Mouse (Mus musculus): Measurements from ENCODE around the gene Sncg. TPM values are rescaled to one million over a fixed set of nuclear protein-coding genes. Genes with fewer than 3 reads are reported as not detected.

Gene Sncg
- polyA plus RNA-seq, 1 experiment from 2014 or later = 65.7 TPM

GRCm38 (mm10) chr14:34400021-34400420 is 25.4 kb upstream of the Sncg start:
- WGBS = 90% methylated on average over 3 of the region's 3 CpGs
- DNase-seq (ENCODE audit: low spot score, missing footprints) (no peak), ATAC-seq (ENCODE audit: low FRiP score) (no peak)
- no peak overlapping the region for H3K4me2 ChIP-seq
- no peak overlapping the region for H3K27ac ChIP-seq (ENCODE audit: low read depth, low read length)
- H3K9ac ChIP-seq (ENCODE audit: low read length) = no peak overlapping the region
- no peaks in the 10 kb centered on the region for H3K9me3 ChIP-seq (ENCODE audit: control insufficient read depth, low read length)
- peaks cover 4% of the 10 kb centered on the region for H3K36me3 ChIP-seq (ENCODE audit: control insufficient read depth, insufficient read depth, low read length)
- no peaks in the 10 kb centered on the region for H3K27me3 ChIP-seq (ENCODE audit: control insufficient read depth, insufficient read depth, low read length)
- H3K4me1 ChIP-seq (ENCODE audit: control insufficient read depth, insufficient read depth, low read length) = no peaks in the 10 kb centered on the region
- H3K4me3 ChIP-seq (ENCODE audit: low read depth, low read length) = no peak overlapping the region

GRCm38 (mm10) chr14:34399301-34399700 is 24.7 kb upstream of the Sncg start:
- ATAC-seq (ENCODE audit: low FRiP score) (no peak), DNase-seq (ENCODE audit: low spot score, missing footprints) (no peak)
- H3K9ac ChIP-seq (ENCODE audit: low read length) = no peak overlapping the region
- H3K9me3 ChIP-seq (ENCODE audit: control insufficient read depth, low read length) = no peaks in the 10 kb centered on the region
- H3K4me3 ChIP-seq (ENCODE audit: low read depth, low read length) = no peak overlapping the region
- H3K27ac ChIP-seq (ENCODE audit: low read depth, low read length) = no peak overlapping the region
- no peaks in the 10 kb centered on the region for H3K4me1 ChIP-seq (ENCODE audit: control insufficient read depth, insufficient read depth, low read length)
- WGBS = 98% methylated on average over 6 of the region's 6 CpGs
- no peak overlapping the region for H3K4me2 ChIP-seq
- no peaks in the 10 kb centered on the region for H3K27me3 ChIP-seq (ENCODE audit: control insufficient read depth, insufficient read depth, low read length)
- H3K36me3 ChIP-seq (ENCODE audit: control insufficient read depth, insufficient read depth, low read length) = peaks cover 4% of the 10 kb centered on the region

- 93% methylated on average over 21 of the region's 21 CpGs for WGBS
- ATAC-seq (ENCODE audit: low FRiP score) (no peak), DNase-seq (ENCODE audit: low spot score, missing footprints) (no peak)
- no peaks in the 10 kb centered on the region for H3K4me1 ChIP-seq (ENCODE audit: control insufficient read depth, insufficient read depth, low read length)
- no peaks in the 10 kb centered on the region for H3K9me3 ChIP-seq (ENCODE audit: control insufficient read depth, low read length)
- no peak overlapping the region for H3K9ac ChIP-seq (ENCODE audit: low read length)
- H3K4me2 ChIP-seq = no peak overlapping the region
- peaks cover 4% of the 10 kb centered on the region for H3K36me3 ChIP-seq (ENCODE audit: control insufficient read depth, insufficient read depth, low read length)
- no peak overlapping the region for H3K4me3 ChIP-seq (ENCODE audit: low read depth, low read length)
- H3K27ac ChIP-seq (ENCODE audit: low read depth, low read length) = no peak overlapping the region
- H3K27me3 ChIP-seq (ENCODE audit: control insufficient read depth, insufficient read depth, low read length) = no peaks in the 10 kb centered on the region
These were observed 24.3 kb upstream of the Sncg start for GRCm38 (mm10) chr14:34398901-34399300.

GRCm38 (mm10) chr14:34397871-34398270 is 23.3 kb upstream of the Sncg start:
- H3K36me3 ChIP-seq (ENCODE audit: control insufficient read depth, insufficient read depth, low read length) = peaks cover under 1% of the 10 kb centered on the region
- no peaks in the 10 kb centered on the region; the same call in 1 of the 2 replicates for H3K4me1 ChIP-seq (ENCODE audit: control insufficient read depth, insufficient read depth, low read length)
- H3K27ac ChIP-seq (ENCODE audit: low read depth, low read length) = no peak overlapping the region
- H3K4me2 ChIP-seq = no peak overlapping the region
- no peaks in the 10 kb centered on the region for H3K27me3 ChIP-seq (ENCODE audit: control insufficient read depth, insufficient read depth, low read length)
- H3K9ac ChIP-seq (ENCODE audit: low read length) = no peak overlapping the region
- ATAC-seq (ENCODE audit: low FRiP score) (no peak), DNase-seq (ENCODE audit: low spot score, missing footprints) (no peak)
- no peak overlapping the region for H3K4me3 ChIP-seq (ENCODE audit: low read depth, low read length)
- 90% methylated on average over 5 of the region's 5 CpGs for WGBS
- no peaks in the 10 kb centered on the region for H3K9me3 ChIP-seq (ENCODE audit: control insufficient read depth, low read length)

DNA sequence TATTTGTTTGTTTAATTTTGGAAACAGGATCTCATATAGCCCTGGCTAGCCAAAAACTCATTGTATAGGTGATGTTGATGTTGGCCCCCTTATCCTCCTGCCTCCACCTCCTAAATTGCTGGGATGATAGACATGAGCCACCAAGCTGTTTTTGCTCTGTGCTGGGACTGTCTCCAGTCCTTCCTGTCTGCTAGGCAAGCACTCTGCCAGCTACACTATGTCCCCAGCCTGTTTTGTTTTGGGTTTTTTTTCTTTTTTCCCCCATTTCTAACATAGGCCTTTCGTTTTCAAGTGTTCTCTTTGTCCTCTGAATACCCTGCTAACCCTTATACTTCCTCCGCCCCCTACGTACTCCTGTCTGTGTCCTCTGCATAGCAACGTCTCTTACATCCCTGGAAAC is 18.7 kb upstream of the Sncg start:
- H3K27ac ChIP-seq (ENCODE audit: low read depth, low read length) = no peak overlapping the region
- ATAC-seq (ENCODE audit: low FRiP score) (no peak), DNase-seq (ENCODE audit: low spot score, missing footprints) (no peak)
- no peaks in the 10 kb centered on the region; the same call in 1 of the 2 replicates for H3K4me1 ChIP-seq (ENCODE audit: control insufficient read depth, insufficient read depth, low read length)
- no peaks in the 10 kb centered on the region for H3K27me3 ChIP-seq (ENCODE audit: control insufficient read depth, insufficient read depth, low read length)
- H3K4me3 ChIP-seq (ENCODE audit: low read depth, low read length) = no peak overlapping the region
- 44% methylated on average over 4 of the region's 4 CpGs for WGBS
- no peak overlapping the region for H3K9ac ChIP-seq (ENCODE audit: low read length)
- H3K4me2 ChIP-seq = no peak overlapping the region
- no peaks in the 10 kb centered on the region; the same call in 1 of the 2 replicates for H3K36me3 ChIP-seq (ENCODE audit: control insufficient read depth, insufficient read depth, low read length)
- no peaks in the 10 kb centered on the region for H3K9me3 ChIP-seq (ENCODE audit: control insufficient read depth, low read length)

GRCm38 (mm10) chr14:34382921-34383704 is 8.5 kb upstream of the Sncg start:
- DNase-seq (ENCODE audit: low spot score, missing footprints) (no peak), ATAC-seq (ENCODE audit: low FRiP score) (no peak)
- no peak overlapping the region for H3K9ac ChIP-seq (ENCODE audit: low read length)
- no peaks in the 10 kb centered on the region for H3K9me3 ChIP-seq (ENCODE audit: control insufficient read depth, low read length)
- H3K27ac ChIP-seq (ENCODE audit: low read depth, low read length) = no peak overlapping the region
- H3K27me3 ChIP-seq (ENCODE audit: control insufficient read depth, insufficient read depth, low read length) = no peaks in the 10 kb centered on the region
- WGBS = 95% methylated on average over 7 of the region's 9 CpGs
- H3K4me3 ChIP-seq (ENCODE audit: low read depth, low read length) = no peak overlapping the region
- H3K4me1 ChIP-seq (ENCODE audit: control insufficient read depth, insufficient read depth, low read length) = no peaks in the 10 kb centered on the region; the same call in 1 of the 2 replicates
- H3K4me2 ChIP-seq = no peak overlapping the region
- no peaks in the 10 kb centered on the region for H3K36me3 ChIP-seq (ENCODE audit: control insufficient read depth, insufficient read depth, low read length)

GRCm38 (mm10) chr14:34378560-34379331 is 4.2 kb upstream of the Sncg start:
- ATAC-seq (ENCODE audit: low FRiP score) (peak; percentile 41), DNase-seq (ENCODE audit: low spot score, missing footprints) (no peak)
- H3K36me3 ChIP-seq (ENCODE audit: control insufficient read depth, insufficient read depth, low read length) = no peaks in the 10 kb centered on the region
- H3K4me3 ChIP-seq (ENCODE audit: low read depth, low read length) = no peak overlapping the region
- H3K4me1 ChIP-seq (ENCODE audit: control insufficient read depth, insufficient read depth, low read length) = no peaks in the 10 kb centered on the region; the same call in none of the 2 replicates
- 48% methylated on average over 11 of the region's 11 CpGs for WGBS
- H3K4me2 ChIP-seq = no peak overlapping the region
- H3K27me3 ChIP-seq (ENCODE audit: control insufficient read depth, insufficient read depth, low read length) = no peaks in the 10 kb centered on the region
- H3K9me3 ChIP-seq (ENCODE audit: control insufficient read depth, low read length) = no peaks in the 10 kb centered on the region
- H3K27ac ChIP-seq (ENCODE audit: low read depth, low read length) = no peak overlapping the region
- H3K9ac ChIP-seq (ENCODE audit: low read length) = no peak overlapping the region

DNA sequence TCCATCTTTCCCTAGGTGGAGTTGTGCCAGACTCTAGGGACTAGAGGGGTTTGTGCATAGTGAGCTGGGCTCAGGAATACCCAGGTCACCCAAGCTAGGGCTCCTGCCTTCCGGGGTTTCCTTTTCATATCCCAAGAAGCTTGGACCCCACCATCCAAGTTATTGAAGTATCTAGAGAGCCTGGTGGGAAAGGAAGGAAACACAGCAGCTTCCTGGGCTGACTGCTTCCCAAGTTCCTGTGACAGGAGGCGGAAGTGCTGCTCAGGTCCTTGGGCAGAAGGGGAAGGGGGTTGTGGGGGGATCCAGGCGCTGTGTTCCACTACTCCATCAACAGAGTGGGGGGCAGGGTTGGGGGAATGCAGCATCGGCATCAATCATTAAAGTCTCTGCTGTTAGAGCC is 2.5 kb upstream of the Sncg start:
- no peaks in the 10 kb centered on the region for H3K9me3 ChIP-seq (ENCODE audit: control insufficient read depth, low read length)
- H3K4me2 ChIP-seq = no peak overlapping the region
- DNase-seq (ENCODE audit: low spot score, missing footprints) (no peak), ATAC-seq (ENCODE audit: low FRiP score) (no peak)
- H3K9ac ChIP-seq (ENCODE audit: low read length) = no peak overlapping the region
- H3K27me3 ChIP-seq (ENCODE audit: control insufficient read depth, insufficient read depth, low read length) = no peaks in the 10 kb centered on the region
- 78% methylated on average over 4 of the region's 4 CpGs for WGBS
- no peak overlapping the region for H3K4me3 ChIP-seq (ENCODE audit: low read depth, low read length)
- H3K36me3 ChIP-seq (ENCODE audit: control insufficient read depth, insufficient read depth, low read length) = no peaks in the 10 kb centered on the region
- H3K27ac ChIP-seq (ENCODE audit: low read depth, low read length) = no peak overlapping the region
- H3K4me1 ChIP-seq (ENCODE audit: control insufficient read depth, insufficient read depth, low read length) = no peaks in the 10 kb centered on the region; the same call in none of the 2 replicates

DNA sequence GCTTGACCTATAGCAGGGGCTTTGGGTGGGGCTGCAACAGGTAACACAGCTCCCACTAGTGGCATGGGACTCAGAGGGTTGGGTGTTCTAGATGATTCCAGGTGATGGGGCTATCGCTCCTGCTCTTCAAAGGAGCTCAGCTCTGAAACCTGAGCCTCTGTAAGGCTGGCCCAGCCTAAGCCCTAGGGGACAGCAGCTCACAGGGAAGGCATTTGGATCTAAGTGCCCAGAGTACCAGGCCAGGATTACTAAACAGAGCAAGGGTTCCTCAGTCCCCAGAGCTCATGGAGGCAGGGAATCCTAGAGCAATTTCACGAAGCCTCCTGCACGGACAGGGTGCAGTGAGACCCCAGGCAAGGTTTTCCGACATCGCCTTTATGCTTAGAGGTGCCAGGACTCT is 1.4 kb upstream of the Sncg start:
- H3K4me1 ChIP-seq (ENCODE audit: control insufficient read depth, insufficient read depth, low read length) = no peaks in the 10 kb centered on the region; the same call in none of the 2 replicates
- WGBS = 84% methylated on average over 5 of the region's 5 CpGs
- DNase-seq (ENCODE audit: low spot score, missing footprints) (no peak), ATAC-seq (ENCODE audit: low FRiP score) (no peak)
- H3K9ac ChIP-seq (ENCODE audit: low read length) = no peak overlapping the region
- no peaks in the 10 kb centered on the region for H3K9me3 ChIP-seq (ENCODE audit: control insufficient read depth, low read length)
- H3K4me3 ChIP-seq (ENCODE audit: low read depth, low read length) = no peak overlapping the region
- H3K4me2 ChIP-seq = no peak overlapping the region
- H3K36me3 ChIP-seq (ENCODE audit: control insufficient read depth, insufficient read depth, low read length) = no peaks in the 10 kb centered on the region
- H3K27me3 ChIP-seq (ENCODE audit: control insufficient read depth, insufficient read depth, low read length) = no peaks in the 10 kb centered on the region
- no peak overlapping the region for H3K27ac ChIP-seq (ENCODE audit: low read depth, low read length)

All from midbrain, embryonic 11.5 days (tissue).